Mouse (Mus musculus) CH12.LX (cell line): ENCODE results near the gene Inafm2.

Source experiments
- CHD2 ChIP-seq: IDR thresholded peaks from 2 replicates; pipeline ENCODE4 v1.6.1; 2011; ENCODE audit warnings: low read length, improper control_type of control experiment
- CTCF ChIP-seq, 2 experiments: IDR thresholded peaks in 1 of 2; conservative IDR thresholded peaks in 1 of 2; 2 replicates each; pipeline ENCODE4 v1.5.1; 2011 to 2012; ENCODE audit warnings: low read depth in 2 of 2, low read length in 2 of 2, improper control_type of control experiment in 1 of 2, inconsistent platforms in 1 of 2, mild to moderate bottlenecking in 1 of 2, moderate library complexity in 1 of 2
- EP300 ChIP-seq: IDR thresholded peaks from 2 replicates; pipeline ENCODE4 v1.6.1; 2011; ENCODE audit warnings: low read length, improper control_type of control experiment
- GABPA ChIP-seq: IDR thresholded peaks from 2 replicates; pipeline ENCODE4 v1.6.1; 2012; ENCODE audit warnings: low read depth, low read length, improper control_type of control experiment, inconsistent platforms; ENCODE audit not compliant: insufficient replicate concordance
- POLR2A ChIP-seq: IDR thresholded peaks from 2 replicates; pipeline ENCODE4 v1.6.1; 2011; ENCODE audit warnings: low read depth, mild to moderate bottlenecking, improper control_type of control experiment, low read length
- POLR2AphosphoS2 ChIP-seq: IDR thresholded peaks from 2 replicates; pipeline ENCODE4 v1.6.1; 2011; ENCODE audit warnings: low read depth, low read length, improper control_type of control experiment

- TF ChIP-seq GABPA (no peak), POLR2AphosphoS2 (no peak), CTCF (conservative IDR thresholded peaks at IDR 0.05 in 1 of 2, IDR thresholded peaks at IDR 0.05 in 1 of 2; ENCODE audit: low read depth in 2 of 2, low read length in 2 of 2) (peak in 1 of 2 experiments; percentile 48; a peak in 2 of 4 replicates), POLR2A (no peak), CHD2 (no peak), EP300 (no peak)
These were observed 45.3 kb downstream of the Inafm2 start for GRCm38 (mm10) chr2:118790551-118791525.
